Mouse (Mus musculus) cerebellum, adult 18-20 months (tissue): ENCODE results near the gene Lbx1.

ENCODE experiments used
- DNase-seq, 2 experiments: peaks; one replicate each; pipeline ENCODE4 v3.0.0; 2021

Gene Lbx1

DNA sequence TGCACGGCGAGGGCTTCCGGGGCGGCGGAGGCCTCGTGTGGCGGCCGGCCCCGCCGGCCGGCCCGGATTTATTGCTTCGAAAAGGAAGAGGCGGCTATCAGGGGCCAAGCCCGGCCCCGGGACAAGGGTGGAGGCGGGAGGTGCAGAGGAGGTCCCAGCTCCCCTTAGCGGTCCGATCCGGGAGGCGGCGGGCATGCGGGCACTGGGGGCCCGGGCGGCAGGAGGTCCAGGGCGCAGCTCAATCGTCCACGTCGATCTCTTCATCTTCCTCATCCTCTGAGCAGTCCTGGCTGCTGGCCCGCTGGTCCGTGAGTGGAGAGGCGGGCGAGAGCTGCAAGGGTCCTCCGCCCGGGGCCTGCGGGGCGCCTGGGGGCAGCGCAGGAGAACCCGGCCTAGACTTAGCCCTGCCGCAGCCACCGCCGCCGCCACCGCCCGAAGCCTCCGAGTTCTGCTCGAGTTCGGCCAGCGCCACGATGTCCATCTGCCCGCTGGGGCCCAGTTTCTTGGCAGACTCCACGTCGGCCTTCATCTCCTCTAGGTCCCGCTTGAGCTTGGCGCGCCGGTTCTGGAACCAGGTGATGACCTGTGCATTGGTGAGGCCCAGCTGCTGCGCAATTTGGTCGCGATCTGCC lies 2.0 kb downstream of the Lbx1 start:
- peak in 1 of 2 experiments; percentile 47 for DNase-seq

- no peak for DNase-seq
Observed at GRCm38 (mm10) chr19:45232443-45233410, 2.9 kb downstream of the Lbx1 start.

DNA sequence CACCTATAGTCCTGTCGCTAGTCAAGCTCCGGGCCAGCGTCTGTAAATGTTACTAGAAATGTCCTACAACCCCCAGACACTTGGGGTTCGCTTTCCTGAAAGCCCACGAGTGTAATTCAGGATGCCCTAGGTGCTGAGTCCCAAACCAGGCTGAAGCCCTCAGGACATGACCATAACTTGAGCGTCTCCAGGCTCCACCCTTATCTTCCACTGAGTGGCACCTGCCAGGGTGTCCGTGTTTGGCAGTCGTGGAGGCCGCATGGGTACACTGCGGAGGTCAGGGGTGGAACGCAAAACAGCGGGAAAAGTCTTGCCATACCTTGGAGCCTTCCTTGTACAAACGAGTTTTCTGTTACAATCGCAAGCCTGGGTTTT lies 3.6 kb downstream of the Lbx1 start:
- no peak for DNase-seq

DNA sequence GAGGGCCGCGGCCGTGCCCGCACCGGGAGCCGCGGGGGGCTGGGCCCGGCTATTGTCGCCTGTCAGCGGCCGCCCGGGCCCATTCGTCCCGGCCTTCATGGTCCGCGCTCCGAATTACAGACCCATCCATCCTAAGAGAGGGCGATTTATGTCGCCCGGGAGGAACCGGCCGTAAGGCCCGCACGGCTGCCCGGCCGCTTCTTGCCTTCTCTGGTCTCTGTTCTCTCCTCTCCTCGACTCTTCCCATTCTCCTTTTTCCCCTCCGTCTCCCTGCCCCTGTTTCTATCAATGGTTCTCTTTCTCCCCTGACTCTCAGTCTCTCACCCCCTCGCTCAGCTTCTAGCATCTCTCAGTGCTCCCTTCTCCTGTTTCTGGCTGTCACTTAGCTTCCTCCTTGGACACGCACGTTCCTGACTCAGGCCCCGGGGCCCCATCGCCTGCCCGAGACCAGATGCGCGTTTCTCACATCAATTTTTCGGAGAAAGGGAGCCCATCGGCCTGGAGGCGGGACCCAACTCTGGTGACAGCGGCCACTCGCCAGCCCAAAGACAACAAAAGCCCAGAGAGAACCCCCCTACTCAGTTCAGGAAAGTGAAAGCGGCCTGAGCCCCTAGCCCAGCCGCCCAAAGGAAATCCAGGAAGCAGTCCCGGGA lies 4.1 kb downstream of the Lbx1 start:
- DNase-seq, result no peak

GRCm38 (mm10) chr19:45230848-45231382 lies 4.7 kb downstream of the Lbx1 start:
- DNase-seq, result no peak

- DNase-seq, result no peak
Observed at GRCm38 (mm10) chr19:45230201-45230611, 5.4 kb downstream of the Lbx1 start.

GRCm38 (mm10) chr19:45229378-45230135 lies 6.1 kb downstream of the Lbx1 start:
- DNase-seq, result no peak

DNA sequence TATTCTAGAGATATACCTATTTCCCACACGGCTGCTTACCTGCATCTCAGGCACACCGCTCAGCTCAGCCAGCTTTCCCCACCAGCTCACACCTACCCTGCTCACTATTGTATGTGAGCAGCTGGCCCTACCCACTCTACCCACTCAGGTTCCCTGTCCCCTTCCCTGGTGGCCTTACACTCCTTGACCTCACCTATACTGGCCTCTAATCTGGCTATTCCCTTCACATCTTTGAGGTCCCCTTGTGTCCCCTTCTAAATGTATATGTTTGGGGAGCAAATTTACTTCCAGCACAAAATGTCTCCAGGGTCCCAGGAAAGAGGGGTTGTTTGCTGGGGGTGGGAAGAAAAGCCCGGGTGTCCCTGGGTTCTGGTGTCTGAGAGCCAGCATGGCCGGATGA lies 6.8 kb downstream of the Lbx1 start:
- DNase-seq, result no peak

DNA sequence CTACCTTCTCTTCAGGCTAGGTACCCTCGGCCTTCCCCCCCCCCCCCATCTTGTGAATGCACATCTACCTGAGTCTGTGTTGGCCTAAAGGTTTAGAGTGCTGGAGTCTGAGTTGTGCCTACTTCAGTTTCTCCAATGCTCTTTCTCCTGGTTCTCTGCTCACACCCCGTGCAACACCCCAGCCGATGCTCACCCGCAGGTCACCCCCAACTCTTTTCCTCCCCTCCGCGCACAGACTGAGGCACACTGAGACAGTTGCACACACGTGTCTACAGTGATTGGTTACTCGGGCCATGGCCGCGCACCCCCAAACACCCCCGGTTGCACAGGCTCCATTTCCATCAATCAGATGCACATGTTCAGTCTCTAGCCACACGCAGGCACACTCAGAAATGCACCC lies 7.5 kb downstream of the Lbx1 start:
- no peak for DNase-seq

GRCm38 (mm10) chr19:45227671-45228070 lies 7.9 kb downstream of the Lbx1 start:
- no peak for DNase-seq

- no peak for DNase-seq
Observed at GRCm38 (mm10) chr19:45227049-45227448, 8.6 kb downstream of the Lbx1 start.

DNA sequence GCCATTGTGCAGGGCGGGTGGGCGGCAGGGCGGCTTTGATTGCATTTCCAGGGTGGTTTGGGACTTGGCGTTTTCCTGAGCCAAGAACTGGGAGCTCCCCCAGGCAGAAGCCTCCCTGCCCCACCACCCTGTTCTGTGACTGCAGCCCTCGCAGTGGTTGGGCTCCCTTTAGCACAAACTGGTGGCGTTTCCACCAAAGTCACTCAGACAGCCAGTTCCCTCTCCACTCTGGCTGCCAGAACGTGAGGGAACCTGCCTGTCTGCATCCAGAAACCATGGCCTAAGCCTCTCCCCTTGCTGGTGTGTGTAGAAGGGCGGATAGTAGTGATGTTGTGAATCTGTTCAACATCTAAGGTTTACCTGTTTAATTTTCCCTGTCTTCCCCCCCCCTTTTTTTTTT lies 9.4 kb downstream of the Lbx1 start:
- no peak for DNase-seq

GRCm38 (mm10) chr19:45225130-45225529 lies 10.5 kb downstream of the Lbx1 start:
- DNase-seq, result no peak

DNA sequence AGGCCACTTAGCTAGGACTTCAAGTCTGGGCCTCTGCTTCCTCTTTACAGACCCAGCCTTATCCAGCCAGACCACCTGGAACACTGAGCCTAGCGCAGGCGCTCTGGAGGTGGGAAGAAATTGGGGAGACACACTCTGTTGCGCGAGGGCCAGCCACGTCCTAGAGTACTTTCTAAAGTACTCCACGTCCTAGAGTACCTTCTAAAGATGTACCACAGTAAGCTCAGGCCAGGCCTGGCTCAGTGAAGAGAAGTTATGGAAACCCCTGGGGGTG lies 11.4 kb downstream of the Lbx1 start:
- no peak for DNase-seq

DNA sequence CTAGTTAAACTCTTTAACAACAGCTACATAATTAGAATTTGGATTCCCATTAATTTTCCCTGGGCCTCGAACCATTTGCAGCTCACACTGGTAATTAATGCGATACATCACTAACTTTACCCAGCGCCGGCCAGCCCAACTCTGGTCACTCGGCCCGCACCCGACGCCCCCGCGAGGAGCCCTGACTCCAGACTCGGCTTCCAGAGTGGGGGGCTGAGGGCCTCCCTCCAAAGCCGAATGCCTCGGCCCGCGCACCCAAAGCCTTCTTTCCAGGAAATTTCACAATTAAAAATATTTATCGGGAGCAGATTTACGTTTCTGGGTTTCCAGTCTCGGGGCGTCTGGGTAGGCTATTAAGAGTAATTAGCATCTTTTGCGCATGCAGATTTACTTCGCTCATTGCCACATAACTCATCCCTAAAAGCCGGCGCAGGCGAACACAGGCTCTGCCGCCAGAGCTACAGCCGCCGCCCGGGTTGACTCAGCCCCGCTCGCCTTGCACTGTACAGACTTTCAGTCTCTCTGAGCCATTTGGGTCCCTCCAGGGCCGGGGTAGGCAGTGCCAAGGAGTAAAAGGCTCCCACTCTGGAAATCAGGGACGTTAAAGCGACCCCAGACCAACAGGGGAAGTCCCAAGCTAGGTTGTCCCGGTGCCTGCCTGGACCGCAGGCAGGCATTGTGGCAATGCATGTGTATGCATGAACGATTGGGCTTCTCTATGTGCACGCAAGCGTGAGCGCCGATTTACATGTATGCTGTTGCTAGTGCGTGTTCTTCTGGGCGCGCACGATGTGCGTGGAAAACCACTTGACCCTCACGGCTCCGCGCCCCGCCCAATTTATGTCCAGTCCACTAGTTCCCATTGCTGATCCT lies 12.0 kb downstream of the Lbx1 start:
- DNase-seq, result no peak

DNA sequence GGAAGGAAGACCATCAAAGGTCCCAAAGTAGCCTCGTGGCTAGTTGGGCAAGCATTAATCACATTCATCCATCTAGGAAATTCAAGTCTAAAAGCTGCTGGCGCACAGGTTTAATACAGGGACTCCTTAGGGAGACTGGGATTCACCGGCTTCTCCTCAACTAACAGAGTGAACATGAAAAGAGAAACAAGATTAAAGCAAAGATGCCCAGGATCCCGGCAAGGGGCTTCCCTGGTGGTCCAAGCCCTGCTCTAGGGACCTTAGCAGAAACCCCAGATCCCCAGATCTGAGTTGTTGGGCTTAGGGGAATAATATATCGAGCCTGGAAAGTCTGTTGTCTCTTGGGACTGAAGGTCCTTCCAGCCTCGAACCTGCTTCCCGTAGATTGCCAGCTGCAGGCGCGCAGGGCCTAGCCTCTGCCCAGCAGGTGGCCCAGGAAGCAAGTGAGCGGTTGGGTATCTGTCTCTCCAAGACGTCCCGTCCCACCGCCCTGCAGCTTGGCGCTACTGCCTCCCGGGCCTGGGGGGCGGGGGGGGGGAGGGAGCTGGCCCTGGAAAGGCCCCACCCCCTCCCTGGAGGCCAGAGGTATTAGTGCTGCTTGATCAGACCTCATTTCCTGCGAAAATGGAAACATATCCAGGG lies 13.3 kb downstream of the Lbx1 start:
- no peak for DNase-seq

GRCm38 (mm10) chr19:45221458-45221783 lies 14.2 kb downstream of the Lbx1 start:
- DNase-seq, result no peak

DNA sequence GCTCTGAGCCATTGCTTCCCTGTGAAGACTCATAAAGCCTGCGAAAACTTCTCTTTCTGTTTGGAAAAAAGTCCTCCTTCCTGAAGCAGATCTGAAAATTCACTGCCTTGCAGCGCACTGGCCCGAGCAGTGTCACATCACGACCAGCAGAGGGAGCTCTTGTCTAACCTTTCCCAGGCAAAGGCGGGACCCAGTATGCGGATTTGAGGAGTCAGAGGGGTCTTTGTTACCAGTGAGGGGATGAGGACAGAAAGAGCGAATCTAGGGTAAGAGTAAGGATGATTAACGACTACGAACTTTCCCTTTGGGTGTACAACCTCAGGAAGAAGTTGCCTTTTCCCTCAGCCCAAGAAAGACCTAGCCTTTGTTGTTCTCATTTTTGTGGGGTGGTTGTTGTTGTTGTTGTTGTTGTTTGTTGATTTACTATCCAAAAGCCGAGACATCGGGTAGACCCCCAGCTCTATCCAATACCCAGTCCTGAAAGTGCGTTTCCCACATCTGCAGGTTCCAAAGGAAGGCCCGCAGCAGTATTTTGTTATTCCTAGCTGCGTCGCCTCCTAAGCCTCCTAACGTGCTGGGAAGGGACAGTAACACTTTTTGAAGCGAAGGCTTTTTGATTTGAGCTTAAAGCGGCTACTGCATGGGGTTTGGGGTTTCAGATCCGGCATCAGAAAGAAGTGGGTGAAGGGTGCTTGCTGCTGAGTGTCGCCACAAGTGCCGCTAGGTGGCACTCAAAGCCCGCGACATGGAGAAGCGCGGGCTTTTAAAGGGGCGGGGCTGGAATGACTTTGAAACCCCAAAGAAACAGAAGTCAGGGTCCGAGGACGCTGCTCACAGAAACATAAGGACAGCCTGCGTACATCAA lies 14.8 kb downstream of the Lbx1 start:
- peak; percentile 77 to 86 for DNase-seq

GRCm38 (mm10) chr19:45216240-45216639 lies 19.4 kb downstream of the Lbx1 start:
- DNase-seq, result peak in 1 of 2 experiments; percentile 33

GRCm38 (mm10) chr19:45215431-45215830 lies 20.2 kb downstream of the Lbx1 start:
- DNase-seq, result no peak
